Mouse (Mus musculus): ENCODE data around the gene Nectin2. TPM values are rescaled to one million over a fixed set of nuclear protein-coding genes. Genes with fewer than 3 reads are reported as not detected.
A peak's percentile ranks its signal among the peaks of the same experiment; 100 is the strongest.

Nectin2 gene
- total RNA-seq, 1 experiment from 2014 or later: 0.23 TPM

DNA sequence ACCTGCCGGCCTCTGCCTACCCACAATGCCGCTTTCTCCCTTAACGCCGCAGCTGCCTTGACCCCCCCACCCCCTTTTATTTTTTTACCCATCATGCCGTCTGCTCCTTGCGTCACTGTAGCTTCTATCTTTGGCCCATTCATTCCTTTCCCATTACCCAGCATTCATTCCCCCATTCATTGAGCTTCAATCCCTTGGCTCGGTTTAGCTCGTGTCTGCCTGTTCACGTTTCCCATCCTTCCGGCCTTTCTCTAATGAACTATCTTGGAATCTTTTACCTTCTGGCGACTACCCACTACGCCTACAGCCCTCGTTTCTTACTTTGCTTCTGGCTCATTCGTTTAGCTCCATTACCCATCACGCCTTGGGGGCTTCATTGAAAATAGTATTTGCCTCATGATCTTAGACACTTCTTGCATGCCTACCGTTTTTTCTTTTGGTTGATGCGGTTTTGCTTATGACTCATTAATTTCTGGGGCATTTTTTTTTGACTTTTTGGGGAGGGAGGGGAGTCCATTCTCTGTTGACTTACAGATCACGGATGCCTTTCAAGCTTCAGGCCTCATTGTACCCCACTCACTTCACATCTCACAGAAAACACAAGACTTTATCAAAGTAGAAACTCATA is 34.1 kb downstream of the Nectin2 start:
- no peak for ATAC-seq (ENCODE audit: extremely low read depth, insufficient number of reproducible peaks, low FRiP score, poor library complexity, severe bottlenecking)

DNA sequence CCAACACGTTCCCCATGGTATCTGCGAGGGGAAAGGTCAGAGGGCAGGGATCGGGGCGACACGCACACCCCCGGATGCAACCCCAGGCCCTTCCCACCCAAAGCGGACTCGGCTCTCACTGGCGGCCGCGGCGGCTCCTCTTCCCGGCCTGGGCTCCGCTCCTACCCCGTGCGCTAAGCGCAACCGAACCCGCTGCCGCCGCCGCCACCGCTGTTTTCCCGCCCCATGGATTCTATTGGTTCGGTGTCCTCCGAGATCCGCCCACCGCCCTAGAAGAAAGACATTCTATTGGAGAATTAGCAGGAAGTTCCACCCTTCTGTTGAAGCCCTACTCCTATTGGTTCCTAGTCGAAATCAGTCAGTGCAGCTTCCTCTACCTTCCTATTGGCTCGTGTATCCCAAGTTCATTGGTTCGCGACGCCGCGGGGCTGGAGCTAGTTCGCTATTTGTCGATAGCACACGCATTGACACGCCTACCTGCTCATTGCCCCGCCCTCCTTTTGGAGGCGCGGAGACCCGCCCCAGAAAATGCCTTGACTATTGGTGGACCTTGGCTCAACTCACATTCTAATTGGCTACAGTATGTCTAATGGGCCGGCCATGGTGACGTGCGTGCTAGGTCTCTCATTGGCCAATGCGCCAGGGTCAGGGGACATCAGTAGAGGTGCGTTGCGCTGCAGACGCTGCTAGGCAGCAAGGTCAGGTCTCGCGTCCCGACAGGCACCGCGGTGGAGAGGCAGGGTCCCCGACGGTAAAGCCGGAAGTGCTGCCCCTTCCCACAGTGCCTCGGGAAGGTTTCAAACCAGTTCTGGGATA is 34.8 kb downstream of the Nectin2 start, which contains the start of gene Tomm40:
Tomm40 (minus strand) TSS at position 200 of the 816 bp plus-strand sequence.
- ATAC-seq (ENCODE audit: extremely low read depth, insufficient number of reproducible peaks, low FRiP score, poor library complexity, severe bottlenecking): peak; percentile 89

DNA sequence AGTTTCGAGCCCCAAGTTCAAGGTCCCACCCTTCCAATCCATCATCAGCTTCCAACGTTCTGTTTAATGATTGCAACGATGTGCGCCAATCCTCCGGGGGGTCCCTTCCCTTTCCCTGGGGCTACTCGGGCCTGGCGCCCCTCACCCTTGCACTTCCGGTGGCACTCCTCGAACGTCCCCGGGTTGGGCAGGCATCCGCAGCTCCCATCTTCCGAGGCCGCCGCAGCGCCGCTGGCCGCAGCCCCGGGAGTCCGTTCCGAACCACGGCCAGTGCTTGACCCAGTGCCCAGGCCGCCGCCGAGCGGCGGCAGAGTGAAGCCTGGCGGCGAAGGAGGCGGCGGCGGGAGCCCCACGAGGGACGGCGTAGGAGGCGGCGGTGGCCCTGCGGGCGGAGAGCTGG is 35.4 kb downstream of the Nectin2 start:
- ATAC-seq (ENCODE audit: extremely low read depth, insufficient number of reproducible peaks, low FRiP score, poor library complexity, severe bottlenecking): no peak

DNA sequence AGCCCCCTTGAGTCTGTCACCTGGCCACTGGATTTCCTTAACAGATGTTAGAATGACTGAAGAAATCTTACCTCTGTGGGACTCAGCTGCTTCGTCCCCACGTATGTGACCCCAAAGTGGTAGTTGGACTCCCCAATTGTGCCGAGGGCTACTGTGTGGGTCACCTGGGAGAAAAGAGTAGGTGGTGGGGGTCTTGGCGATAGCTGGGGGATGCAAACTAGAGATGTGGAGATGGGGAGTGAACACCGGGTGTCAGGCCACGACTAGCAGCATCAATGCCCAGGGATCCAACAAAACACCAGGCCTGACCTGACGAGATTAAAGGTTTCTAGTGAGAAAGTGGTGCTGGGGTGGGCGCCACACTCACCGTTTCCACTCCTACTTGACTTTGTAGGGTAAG is 36.7 kb downstream of the Nectin2 start:
- ATAC-seq (ENCODE audit: extremely low read depth, insufficient number of reproducible peaks, low FRiP score, poor library complexity, severe bottlenecking): no peak

DNA sequence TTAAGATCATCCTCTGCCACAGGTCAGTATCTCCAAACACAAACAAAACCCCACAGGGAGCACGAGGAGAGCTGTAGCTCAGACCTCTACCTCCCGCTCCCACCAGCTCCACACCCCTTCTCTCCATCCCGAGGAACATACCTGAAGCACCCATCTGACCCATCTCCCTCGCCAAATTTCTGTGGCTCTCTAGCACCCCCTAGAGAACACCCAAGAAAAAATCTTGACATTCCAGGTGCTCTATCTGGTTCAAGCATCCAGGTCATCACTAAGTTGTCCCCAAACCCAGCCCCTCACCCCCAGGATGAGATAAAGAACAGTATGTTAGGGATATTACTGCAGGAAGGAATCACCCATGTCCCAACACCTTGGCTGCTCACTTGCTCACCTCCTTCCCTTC is 37.1 kb downstream of the Nectin2 start:
- ATAC-seq (ENCODE audit: extremely low read depth, insufficient number of reproducible peaks, low FRiP score, poor library complexity, severe bottlenecking): no peak

DNA sequence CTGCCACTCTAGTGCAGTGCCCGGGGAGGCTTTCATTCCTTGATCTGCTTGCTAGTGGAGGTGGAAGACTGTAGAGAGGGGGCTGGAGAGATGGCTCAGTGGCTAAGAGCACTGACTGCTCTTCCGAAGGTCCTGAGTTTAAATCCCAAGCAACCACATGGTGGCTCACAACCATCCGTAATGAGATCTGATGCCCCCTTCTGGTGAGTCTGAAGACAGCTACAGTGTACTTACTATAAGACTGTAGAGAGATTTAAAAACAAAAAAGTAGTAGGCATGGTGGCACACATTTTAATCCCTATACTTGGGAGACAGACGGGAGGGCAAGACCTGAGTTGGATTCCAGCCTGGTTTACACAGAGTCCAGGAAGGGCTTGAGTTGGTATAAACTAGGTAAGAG is 37.9 kb downstream of the Nectin2 start:
- no peak for ATAC-seq (ENCODE audit: extremely low read depth, insufficient number of reproducible peaks, low FRiP score, poor library complexity, severe bottlenecking)

DNA sequence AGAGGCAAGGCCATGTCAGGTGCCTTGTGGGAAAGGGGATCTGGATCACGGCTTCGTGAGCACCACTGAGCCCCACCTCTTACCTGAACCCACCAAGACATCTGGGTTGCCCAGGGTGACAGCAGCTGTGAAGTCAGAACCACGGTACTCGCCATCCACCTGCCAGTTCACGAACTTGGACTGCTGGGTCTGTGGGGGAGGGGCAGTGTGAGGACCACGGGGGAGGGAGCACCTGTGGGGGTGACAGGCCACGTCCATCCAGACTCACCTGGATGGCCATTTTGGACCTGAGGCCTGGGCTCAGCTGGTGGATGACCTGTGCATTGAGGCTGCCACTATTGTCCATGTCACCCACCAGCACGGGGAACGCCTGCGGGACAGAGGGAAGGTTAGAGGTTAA is 39.6 kb downstream of the Nectin2 start:
- ATAC-seq (ENCODE audit: extremely low read depth, insufficient number of reproducible peaks, low FRiP score, poor library complexity, severe bottlenecking): no peak

DNA sequence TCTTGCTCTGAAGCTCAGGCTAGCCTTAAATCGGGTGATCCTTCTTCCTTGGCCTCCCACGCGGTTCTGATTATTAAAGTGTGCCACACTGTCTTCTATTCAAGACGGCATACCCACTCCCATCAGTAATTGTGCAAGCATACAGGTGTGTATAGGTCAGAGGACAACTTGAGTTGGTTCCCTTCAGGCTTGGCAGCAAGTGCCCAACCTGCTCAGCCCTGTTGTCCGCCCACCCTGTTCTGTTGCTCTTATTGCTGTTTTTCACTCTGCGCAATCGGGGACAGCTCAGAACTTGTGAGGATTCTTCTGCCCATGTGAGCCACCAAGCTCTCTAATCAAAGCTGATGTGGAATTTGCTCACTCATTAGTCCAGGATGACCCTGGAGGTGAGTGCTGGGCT is 45.0 kb downstream of the Nectin2 start:
- no peak for ATAC-seq (ENCODE audit: extremely low read depth, insufficient number of reproducible peaks, low FRiP score, poor library complexity, severe bottlenecking)

DNA sequence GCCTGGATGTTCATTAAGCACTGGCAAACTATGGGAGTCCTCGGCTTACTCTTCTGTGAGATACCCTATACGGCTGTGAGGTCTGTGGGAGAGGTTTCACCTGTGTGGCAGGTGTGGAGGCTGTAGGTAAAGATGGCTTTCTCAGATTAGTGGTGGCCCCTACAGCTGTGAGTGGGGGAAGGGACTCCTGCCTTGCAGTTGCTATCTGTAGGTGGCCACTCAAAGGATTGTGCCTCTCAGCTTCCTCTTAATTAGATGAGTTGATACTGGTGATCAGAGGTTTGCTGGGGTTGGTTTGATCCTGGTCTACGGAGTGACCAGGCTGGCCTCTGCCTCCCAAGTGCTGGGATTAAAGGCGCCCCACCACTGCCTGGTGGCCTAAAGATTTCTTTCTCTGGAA is 45.8 kb downstream of the Nectin2 start:
- ATAC-seq (ENCODE audit: extremely low read depth, insufficient number of reproducible peaks, low FRiP score, poor library complexity, severe bottlenecking): no peak

DNA sequence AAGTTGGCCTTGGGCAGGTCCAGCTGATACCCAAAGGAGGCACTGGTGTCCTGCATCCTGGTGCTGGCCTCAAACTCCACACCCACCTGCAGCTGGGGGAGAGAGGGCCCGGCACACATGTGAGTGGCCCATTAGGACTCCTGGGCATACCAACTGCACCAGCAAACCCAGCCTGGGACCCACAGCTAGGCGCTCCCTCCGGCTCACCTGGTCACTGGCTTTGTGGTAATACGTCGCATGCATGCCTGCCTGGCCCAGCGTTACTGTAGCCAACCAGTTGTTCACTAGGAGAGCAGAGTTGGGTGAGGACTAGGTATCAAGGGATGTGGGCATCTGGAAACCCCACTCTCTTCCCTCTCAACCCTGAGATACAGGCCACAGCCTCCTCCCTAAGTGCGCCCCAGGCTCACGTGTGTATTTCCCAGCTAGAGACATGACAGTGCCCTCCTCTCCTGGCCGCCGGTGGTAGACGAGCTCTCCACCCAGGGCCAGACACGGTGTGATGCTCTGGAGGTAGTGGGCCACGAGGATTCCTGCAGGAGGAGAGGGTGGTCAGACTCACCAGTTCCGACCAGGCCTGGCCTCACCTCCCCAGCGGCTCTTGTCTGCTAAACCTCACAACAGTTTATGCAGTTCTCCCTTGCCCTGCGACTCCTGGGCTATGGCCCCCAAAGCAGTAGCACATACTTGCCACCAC is 47.3 kb downstream of the Nectin2 start:
- no peak for ATAC-seq (ENCODE audit: extremely low read depth, insufficient number of reproducible peaks, low FRiP score, poor library complexity, severe bottlenecking)

DNA sequence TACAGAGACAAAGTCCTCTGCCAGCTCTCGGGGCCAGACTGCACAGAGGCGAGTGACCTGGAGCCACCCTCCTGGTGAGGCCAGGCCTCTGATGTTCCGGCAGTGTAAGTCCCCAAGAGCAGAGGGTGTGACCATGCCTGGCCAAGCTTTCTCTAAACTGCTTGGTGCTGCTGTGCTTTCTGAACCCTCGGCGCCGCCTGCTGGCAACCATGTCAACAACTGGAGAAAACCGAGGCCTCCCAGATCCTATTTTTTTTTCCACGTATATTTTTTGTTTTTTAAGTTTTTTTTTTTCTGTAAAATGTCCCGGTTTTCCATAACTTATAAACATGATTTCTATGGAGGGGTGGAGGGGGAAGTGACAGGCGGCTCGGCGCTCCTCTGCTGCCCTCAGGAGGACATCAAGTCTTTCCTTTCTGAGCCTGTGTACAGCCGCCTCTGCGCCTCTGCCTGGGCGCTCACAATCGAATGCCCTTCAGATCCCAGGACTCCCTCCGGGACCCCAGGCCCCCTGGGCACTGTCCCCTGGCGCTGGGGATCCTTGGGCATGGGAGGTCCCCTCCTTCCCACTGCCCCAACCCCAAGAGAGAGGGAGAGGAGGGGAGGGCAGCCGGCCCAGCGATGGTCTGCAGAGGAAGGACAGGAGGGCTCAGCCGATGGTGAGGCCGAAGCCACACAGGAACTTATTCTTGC is 49.1 kb downstream of the Nectin2 start:
- no peak for ATAC-seq (ENCODE audit: extremely low read depth, insufficient number of reproducible peaks, low FRiP score, poor library complexity, severe bottlenecking)

DNA sequence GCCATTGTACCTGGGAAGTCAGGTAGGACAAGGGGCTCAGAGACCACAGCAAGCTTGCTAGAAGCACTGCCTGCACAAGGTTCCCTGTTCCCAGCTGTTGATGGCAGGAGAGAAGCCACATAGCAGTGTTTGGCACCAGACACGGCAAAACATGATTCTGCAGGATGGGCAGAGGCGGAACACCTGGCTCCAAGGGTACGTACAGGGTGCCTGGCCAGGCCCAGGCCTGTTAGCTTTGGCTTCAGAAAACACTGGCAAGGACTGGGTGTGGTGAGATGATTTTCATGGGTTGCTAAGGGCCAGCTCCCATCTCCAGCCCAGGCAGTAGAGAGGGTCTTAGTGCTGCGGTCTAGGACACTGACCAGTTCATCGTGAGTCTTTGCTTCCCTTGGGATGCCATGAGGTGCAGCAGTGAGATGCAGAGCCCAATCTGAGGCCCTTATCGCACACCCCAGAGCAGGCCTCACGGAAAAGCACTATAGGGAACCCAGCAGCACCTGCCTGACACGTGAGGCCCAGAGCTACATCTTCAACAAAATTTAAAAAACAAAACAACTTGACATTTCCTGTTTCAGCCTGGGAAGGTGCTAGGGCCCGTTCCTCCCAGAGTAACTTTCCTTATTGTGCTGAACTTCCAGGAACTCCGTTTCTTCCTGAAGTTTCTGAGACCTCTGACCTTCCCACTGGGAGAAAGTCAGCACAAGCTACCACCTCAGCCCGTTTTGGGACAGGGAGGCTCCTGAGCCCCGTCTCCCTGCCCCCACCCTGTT is 49.8 kb downstream of the Nectin2 start:
- no peak for ATAC-seq (ENCODE audit: extremely low read depth, insufficient number of reproducible peaks, low FRiP score, poor library complexity, severe bottlenecking)

DNA sequence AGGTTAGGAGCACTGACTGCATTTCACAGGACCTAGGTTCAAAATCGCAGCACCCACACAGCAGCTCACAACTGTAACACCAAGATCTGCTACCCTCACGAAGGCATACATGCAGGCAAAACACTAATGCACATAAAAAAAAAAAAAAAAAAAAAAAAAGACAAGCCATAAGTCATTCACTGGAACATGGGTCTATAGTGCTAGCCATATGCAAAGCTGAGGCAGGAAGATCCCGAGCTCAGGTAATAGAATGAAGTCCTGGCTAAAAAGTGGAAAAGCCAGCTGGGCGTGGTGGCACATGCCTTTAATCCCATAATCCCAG is 50.5 kb downstream of the Nectin2 start:
- no peak for ATAC-seq (ENCODE audit: extremely low read depth, insufficient number of reproducible peaks, low FRiP score, poor library complexity, severe bottlenecking)

DNA sequence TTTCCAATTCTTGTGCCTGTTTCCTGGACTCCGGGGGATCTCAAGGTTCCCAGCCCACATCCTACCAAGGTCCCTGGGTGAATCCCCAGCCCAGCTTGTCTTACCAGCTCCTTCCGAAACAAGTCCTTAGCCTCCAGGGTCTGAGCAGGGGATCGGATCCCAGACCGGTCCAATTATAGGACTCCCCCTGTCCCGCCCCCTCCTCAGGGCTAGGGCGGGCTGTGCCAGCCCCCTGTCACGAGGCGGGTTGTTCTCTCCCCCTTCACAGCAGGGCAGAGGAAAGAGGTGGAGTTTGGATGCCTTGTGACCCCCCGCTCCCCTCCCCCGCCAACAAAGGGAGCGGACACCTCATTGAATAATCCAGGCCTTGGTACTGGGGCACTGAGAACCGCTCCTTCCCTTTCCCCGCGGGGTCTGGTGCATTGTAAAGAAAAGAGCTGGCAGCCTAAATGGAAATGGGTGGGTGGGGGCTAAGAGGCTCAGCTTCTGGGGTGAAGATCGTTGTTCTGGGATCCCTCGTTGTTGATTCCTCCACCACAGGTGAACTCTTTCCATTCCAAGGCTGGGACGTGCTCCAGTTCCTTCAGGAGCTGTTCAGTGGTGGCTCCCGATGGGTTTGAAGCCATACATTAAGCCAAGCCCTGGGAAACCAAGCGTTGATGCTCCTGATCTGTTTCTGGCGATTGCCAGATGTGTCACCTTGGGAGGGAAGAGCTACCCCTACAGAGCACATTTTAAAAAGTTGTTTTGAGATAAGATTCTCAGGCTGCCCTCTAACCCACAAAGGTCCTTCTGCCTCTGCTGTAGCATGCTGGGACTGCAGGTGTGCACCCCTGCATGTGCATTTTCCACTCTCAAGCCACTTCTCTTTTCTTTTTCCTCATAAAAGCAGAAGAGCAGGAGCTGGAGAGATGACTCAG is 51.1 kb downstream of the Nectin2 start, which contains the start of gene Apoe:
Apoe (minus strand) TSS at position 282 of the 920 bp plus-strand sequence.
- peak; percentile 56 for ATAC-seq (ENCODE audit: extremely low read depth, insufficient number of reproducible peaks, low FRiP score, poor library complexity, severe bottlenecking)

DNA sequence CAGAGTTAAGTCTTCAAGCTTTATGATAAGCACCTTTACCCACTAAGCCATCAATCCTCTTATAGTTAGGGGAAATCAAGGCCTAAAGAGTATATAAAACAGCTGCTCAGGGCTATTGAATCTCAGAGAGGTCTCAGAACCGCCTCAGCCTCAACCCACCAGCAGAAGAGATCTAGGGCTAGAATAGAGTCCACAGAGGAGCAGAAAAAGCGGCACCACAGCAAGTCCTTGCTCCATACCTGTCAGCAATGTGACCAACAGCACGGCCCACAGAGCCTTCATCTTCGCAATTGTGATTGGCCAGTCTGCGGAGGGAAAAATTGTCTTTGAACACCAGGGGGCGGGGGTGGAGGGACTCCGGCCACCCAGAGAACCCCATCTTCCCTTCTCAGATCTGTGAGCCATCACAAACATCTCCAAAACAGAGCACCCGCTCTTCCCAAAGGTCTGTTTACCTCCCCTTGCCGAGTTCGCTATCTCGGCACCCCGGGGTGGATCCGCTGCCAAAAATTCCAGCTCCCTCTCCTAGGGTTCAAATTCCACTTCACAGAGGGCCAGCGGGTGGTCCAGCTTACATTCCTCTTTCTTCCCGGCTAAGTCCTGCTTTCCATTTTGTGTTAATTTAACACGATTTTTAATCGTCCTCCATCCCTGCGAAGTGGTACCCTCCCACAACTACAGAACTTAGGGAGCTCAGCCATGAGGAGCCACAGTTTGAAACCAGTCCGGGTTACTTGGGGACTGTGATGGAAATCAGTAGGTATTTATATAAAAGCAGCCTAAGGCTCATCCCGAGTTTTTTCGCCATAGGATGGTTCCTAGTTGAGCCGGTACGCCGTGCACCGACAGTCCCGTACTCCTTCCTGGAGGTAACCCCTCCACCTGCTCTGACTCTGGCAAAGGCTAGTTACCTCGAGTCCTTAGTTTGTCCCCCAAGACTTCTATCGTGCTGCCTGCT is 52.1 kb downstream of the Nectin2 start:
- ATAC-seq (ENCODE audit: extremely low read depth, insufficient number of reproducible peaks, low FRiP score, poor library complexity, severe bottlenecking): peak; percentile 33; the same call in 1 of the 2 replicates

DNA sequence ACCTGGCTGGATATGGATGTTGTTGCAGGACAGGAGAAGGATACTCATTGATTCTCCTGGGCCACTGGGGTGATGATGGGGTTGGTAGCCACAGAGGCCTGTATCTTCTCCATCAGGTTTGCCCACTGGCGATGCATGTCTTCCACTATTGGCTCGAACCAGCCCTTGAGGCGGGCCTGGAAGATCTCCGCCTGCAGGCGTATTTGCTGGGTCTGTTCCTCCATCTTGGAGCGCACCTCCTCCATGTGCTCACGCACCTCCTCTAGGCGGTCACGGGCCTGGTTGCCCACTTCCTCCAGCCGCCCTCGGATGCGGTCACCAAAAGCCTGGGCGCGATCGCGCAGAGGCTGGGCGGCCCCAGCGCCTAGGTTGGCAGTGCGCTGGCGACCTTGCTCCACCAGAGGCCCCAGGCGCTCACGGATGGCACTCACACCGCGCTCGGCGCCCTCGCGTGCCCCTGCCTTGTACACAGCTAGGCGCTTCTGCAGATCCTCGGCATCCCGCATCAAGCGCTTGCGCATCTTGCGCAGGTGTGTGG is 53.9 kb downstream of the Nectin2 start:
- no peak for ATAC-seq (ENCODE audit: extremely low read depth, insufficient number of reproducible peaks, low FRiP score, poor library complexity, severe bottlenecking)
